Mouse (Mus musculus) liver, embryonic 14.5 days (tissue): ENCODE measurements around the gene Cldn13.

Source experiments
- CTCF ChIP-seq: IDR thresholded peaks from 2 replicates; pipeline ENCODE4 v1.5.1; 2016; ENCODE audit warnings: antibody characterized with exemption, low read depth, control low read depth
- EP300 ChIP-seq: IDR thresholded peaks from 2 replicates; pipeline ENCODE4 v1.6.1; 2016; ENCODE audit warnings: antibody characterized with exemption, low read depth

- no peak for TF ChIP-seq CTCF
- TF ChIP-seq EP300: no peak
Measured at GRCm38 (mm10) chr5:134887447-134888335, 27.6 kb downstream of the Cldn13 start.
